Mouse (Mus musculus) CH12F3 (cell line): Measurements from ENCODE around the gene 0610040J01Rik.

ENCODE experiments used
- in situ Hi-C: fragments of 300-500 bp; cut with MboI; formaldehyde crosslinking; loops from 2 replicates; pipeline ENCODE4 v1.14.3; 2020; ENCODE audit warnings: low sequenced_read_pairs

The 0610040J01Rik gene

DNA sequence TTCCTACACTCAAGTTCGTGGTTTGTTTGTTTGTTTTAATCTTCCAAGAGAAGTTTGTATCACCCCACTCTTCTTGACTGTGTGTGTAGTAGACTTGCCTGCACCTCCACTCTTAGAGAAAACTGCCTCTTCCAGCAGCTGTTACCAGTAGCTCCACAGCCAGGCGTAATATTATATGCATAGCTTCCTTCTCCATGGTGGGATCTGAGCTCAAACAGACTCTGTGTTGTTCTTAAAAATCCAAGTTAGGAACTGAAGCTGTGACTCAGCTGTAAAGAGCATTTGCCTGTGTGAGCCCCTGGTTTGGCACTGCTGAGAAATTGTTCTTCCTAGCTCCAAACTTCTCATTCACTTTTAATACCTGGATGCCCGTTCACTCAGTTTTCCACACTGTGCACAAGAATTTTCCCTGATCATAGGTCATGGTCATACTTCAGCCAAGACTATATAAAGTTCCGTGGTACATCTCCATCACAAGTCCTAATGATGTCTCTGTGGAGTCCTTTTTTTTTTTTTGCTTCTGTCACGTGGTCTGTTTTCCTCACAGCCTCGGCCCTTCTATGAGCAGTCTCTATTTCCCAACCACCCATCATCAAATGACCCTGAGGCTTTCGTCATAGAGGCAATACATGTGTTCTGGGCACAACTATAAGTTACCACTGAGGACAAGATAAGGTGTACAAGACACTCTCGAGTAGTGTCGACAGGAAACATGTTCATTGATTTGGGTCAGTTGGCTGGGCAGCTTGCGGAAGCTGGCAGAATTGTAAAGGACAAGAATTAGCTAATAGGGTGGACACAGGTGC lies 16.4 kb downstream of the 0610040J01Rik start:
- in situ Hi-C loops: no loop called here

- in situ Hi-C loops: no loop called here
These were observed 18.9 kb downstream of the 0610040J01Rik start for GRCm38 (mm10) chr5:63831054-63831453.

DNA sequence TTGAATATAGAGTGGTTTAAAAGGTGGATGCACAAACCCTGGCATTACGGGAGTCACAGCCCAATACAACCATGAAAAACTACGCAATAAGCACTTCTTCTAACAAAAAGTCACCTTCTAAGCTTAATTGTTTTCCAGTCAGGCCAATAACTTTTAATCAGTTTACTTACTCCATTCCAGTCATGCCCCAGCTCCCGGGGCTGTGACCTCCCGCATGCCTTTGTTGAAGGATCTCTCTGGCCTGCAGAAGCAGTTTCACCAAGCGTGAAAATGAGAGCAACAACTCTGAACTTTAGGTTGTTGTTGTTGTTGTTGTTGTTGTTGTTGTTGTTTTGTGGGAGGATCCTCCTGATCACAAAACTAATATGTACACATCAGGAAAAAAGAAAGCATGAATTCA lies 21.8 kb downstream of the 0610040J01Rik start:
- in situ Hi-C loops: no loop called here

- in situ Hi-C loops: no loop called here
These were observed 22.3 kb downstream of the 0610040J01Rik start for GRCm38 (mm10) chr5:63834435-63834834.

GRCm38 (mm10) chr5:63837115-63837514 lies 25.0 kb downstream of the 0610040J01Rik start:
- in situ Hi-C loops: no loop called here

DNA sequence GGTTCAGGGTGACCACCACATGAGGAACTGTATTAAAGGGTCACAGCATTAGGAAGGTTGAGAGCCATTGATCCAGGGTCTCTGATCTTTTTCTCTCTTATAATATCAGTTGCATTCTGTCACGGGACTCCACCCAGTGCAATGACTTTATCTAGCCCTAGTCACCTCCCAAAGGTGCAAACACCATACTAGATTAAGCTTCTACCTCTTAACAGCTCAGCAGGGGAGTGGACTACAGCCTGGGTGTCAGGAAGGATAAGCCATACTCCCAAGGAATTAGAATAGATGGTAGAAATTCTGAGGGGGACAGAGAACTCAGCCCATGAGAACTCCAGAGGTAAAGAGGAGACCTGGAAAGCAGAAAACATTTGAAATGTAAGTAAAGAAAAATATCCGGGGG lies 25.7 kb downstream of the 0610040J01Rik start:
- in situ Hi-C loops: no loop called here

GRCm38 (mm10) chr5:63839801-63840416 lies 27.7 kb downstream of the 0610040J01Rik start:
- in situ Hi-C loops: no loop called here

DNA sequence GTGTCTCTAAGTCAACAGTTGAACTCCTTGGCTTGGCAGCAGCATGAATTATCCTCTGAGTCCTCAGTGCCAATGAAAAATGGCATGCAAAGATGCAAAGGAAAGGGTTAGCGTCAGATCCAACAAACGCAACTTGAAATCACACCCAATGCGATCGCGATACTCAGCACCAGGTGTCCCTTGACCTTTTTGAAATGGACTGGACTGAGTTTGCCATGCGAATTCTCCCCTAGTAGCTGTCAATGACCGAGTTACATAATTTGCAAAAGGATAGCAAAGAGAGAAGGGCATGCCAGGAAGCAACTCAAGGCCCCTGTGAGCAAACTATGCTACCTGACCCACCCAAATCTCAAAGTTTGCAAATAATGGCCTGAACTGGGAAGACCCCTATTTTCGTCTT lies 34.9 kb downstream of the 0610040J01Rik start:
- in situ Hi-C loops: no loop called here

DNA sequence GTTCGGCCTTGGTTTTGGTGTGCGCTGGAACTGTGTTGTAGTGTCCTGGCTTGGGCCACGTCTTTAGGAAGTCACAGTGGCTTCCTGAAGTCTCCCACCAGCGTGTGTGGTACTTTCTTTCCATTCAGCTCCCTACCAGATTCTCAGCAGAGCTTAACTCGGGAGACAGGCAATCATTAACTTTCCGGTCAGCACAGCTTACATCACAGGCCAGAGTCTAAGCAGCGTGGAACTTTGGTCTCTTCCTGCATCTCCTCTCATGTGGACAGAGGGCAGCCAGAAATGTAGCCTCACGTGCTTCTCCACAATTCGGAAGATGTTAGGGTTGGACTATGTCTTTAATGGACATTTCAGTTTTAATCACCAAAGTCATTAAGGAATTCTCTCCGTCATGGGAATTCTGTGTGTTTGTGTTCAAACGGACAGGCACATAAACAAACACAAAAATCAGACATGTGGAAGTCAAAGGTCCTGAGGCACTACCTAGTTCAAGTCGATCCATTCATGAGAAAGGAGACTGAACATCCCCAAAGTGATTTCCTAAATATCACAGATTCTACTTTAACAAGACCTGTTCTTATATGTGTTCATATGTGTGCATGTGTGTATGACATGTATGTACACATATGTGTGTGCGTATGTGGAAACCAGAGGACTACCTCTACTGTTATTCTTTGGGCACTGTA lies 35.5 kb downstream of the 0610040J01Rik start:
- in situ Hi-C loops: no loop called here

DNA sequence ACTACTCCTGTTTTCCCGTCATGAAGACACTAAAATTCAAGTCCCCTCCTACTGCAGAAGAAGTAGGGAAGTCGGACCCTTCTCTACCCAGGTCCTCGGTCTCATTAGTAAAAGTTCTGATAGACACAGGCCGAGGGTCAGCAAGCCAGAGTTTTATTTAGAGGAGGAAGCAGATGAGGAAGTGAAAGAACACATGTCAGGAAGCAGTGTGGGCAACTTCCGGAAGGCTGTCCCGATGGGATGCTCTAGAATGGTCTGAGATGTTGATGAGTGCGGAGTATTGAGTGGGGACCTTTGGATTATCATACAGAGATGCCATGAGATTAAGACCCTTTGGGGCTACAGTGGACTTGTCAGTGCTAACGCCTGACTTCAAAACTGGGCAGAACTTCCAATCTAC lies 46.7 kb downstream of the 0610040J01Rik start:
- in situ Hi-C loops: no loop called here

- in situ Hi-C loops: no loop called here
These were observed 55.3 kb downstream of the 0610040J01Rik start for GRCm38 (mm10) chr5:63867421-63867820.

DNA sequence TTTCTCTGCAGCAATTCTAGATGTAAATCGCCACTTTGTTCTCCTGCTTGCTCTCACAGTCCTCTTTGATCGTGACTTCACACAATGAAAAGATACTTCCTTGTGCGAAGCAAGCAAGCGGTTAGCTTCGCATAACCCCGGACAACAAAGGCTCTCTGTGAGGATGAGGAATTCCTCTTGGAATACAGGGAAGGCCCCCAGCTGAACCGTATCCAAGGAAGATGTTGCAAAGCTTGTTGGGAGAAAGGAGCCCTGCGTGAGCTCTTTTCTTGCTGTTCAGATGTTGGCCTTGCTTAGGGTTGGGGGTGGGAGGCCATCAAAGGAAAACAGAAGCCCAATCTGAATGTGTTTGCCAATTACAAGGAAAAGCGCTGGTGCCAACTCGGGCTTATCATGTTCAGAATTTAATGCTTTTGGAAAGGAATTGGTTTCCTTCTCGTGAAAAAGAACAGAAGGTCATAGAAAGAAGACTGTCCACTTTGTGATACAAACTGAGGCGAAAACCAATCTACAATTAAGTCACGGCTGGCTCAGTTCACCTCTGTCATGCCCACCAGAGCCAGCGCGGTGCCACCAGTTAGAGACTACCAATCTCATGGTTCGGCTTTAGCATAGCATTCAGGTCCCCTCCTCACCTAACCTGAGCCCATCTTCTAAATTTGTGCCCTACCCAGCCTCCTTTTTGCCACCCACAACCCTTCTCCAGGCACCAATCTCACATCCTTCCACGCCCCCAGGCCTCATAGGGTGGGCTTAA lies 60.2 kb downstream of the 0610040J01Rik start:
- in situ Hi-C loops: no loop called here

DNA sequence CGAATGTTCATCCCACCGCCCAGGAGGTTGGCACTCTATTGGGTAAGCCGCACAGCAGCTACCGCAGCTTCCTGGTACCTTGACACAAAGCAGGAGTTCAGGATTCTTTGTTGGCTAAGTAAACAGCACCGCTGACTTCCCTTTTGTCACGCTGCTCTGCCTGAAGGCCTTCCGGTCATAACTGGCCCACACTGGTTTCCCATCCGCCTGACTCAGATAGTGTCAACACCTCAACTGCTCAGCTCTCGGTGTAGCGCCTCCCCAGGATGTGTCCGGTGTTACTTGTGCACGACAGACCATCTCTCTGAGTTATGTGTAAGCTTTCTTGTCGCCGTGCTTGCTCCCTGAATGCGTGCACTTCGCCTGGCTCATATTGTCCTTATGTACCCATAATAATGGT lies 62.7 kb downstream of the 0610040J01Rik start:
- in situ Hi-C loops: no loop called here

- in situ Hi-C loops: no loop called here
These were observed 63.9 kb downstream of the 0610040J01Rik start for GRCm38 (mm10) chr5:63876081-63876480.

DNA sequence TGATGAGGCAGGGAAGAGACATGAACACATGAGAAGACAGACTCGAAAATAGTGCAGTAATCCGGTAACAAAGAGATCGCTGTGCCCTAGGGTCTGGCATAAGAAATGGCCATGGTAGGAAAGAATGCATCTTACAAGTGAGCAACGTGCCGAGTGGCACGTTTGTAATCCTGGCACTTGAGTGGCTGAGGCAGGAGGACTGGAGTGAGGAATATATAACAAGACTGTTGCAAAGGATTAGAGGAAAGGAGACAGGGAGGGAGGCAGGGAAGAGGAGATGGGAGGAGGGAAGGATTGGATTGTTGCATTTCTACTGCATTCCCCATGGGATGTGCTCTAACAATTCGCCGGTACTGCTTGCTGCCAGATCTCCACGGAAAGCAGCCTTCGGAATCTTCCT lies 66.9 kb downstream of the 0610040J01Rik start:
- in situ Hi-C loops: no loop called here

GRCm38 (mm10) chr5:63886292-63886691 lies 74.1 kb downstream of the 0610040J01Rik start:
- in situ Hi-C loops: no loop called here

- in situ Hi-C loops: no loop called here
These were observed 74.5 kb downstream of the 0610040J01Rik start for GRCm38 (mm10) chr5:63886709-63887108.

- in situ Hi-C loops: no loop called here
These were observed 74.9 kb downstream of the 0610040J01Rik start for GRCm38 (mm10) chr5:63887111-63887510.

DNA sequence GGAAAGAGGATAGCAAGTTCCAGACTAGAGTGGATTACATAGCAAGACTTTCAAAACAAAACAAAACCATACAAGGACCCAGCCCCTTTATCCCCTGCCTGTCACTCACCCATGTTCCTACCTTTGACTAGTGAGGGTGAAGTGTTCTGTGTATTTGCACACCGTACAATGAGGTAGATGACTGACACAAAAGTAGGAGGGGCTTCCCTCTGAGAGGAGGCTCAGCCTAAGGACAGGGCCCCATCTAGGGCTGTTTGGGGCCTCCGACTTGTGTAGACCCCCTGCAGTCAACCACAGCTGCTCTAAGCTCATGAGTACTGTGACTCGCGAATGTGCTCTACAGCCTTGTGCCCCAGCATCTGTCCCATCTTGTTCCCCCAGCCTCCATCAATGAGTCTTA lies 79.1 kb downstream of the 0610040J01Rik start:
- in situ Hi-C loops: no loop called here

- in situ Hi-C loops: no loop called here
These were observed 79.7 kb downstream of the 0610040J01Rik start for GRCm38 (mm10) chr5:63891912-63892311.
